Mouse (Mus musculus) neural tube, embryonic 14.5 days (tissue): Measurements from ENCODE around the gene Psmg3. TPM values are rescaled to one million over a fixed set of nuclear protein-coding genes. Genes with fewer than 3 reads are reported as not detected.

ENCODE experiments used
- ATAC-seq: fragments of 200-750 bp; cut with Nextera tagmentation; 2 replicates; pipeline ENCODE4 v1.8.0; 2017; ENCODE audit warnings: low read depth, mild to moderate bottlenecking, moderate TSS enrichment, moderate library complexity
- H3K27ac ChIP-seq: fragments of 300-500 bp; sonication (generic); 2 replicates; pipeline ENCODE4 v1.5.1; 2014; ENCODE audit warnings: low read depth, mild to moderate bottlenecking, control low read depth, low read length, moderate library complexity, mixed read lengths
- H3K27me3 ChIP-seq: fragments of 300-500 bp; sonication (generic); 2 replicates; pipeline ENCODE4 v1.6.1; 2014; ENCODE audit warnings: low read length; ENCODE audit not compliant: control insufficient read depth, insufficient read depth
- H3K36me3 ChIP-seq: fragments of 300-500 bp; sonication (generic); 2 replicates; pipeline ENCODE4 v1.6.1; 2014; ENCODE audit warnings: low read length, mixed read lengths; ENCODE audit not compliant: control insufficient read depth, insufficient read depth
- H3K4me1 ChIP-seq: fragments of 300-500 bp; sonication (generic); 2 replicates; pipeline ENCODE4 v1.6.1; 2014; ENCODE audit warnings: low read length; ENCODE audit not compliant: control insufficient read depth, insufficient read depth
- H3K4me2 ChIP-seq: fragments of 300-500 bp; sonication (generic); 2 replicates; pipeline ENCODE4 v1.6.1; 2014; ENCODE audit warnings: mild to moderate bottlenecking, low read depth, low read length, control low read depth
- H3K4me3 ChIP-seq: fragments of 300-500 bp; sonication (generic); 2 replicates; pipeline ENCODE4 v1.5.1; 2014; ENCODE audit warnings: low read depth, low read length, control low read depth, mixed read lengths
- H3K9ac ChIP-seq: fragments of 300-500 bp; sonication (generic); replicated peaks from 2 replicates; pipeline ENCODE4 v1.6.1; 2014; ENCODE audit warnings: low read depth, mild to moderate bottlenecking, control low read depth, low read length, mixed read lengths
- H3K9me3 ChIP-seq: fragments of 300-500 bp; sonication (generic); 2 replicates; pipeline ENCODE4 v1.6.1; 2016; ENCODE audit warnings: low read length; ENCODE audit not compliant: control insufficient read depth
- WGBS: fragments of 180-500 bp; shearing (Covaris S2); extraction: QIAGEN DNeasy Blood & Tissue Kit; methylation state at CpG from one replicate; pipeline ENCODE4 v1.1.7; 2014; 5-methylcytosine and 5-hydroxymethylcytosine counted together
- polyA plus RNA-seq: library from polyadenylated mRNA; unstranded; fragments of >200 nt; fragmentation: Nextera tagmentation; extraction: Ambion mirVana; gene quantifications from 2 replicates; pipeline ENCODE4 v1.2.1, GENCODE M21; 2014

Gene Psmg3
- polyA plus RNA-seq, 1 experiment from 2014 or later, result 71.1 TPM

- 55% methylated on average over 4 of the region's 4 CpGs for WGBS
- H3K4me3 ChIP-seq, result no peak overlapping the region
- H3K27ac ChIP-seq, result no peak overlapping the region
- no peak for ATAC-seq
- no peaks in the 10 kb centered on the region for H3K4me1 ChIP-seq
- H3K27me3 ChIP-seq, result no peaks in the 10 kb centered on the region
- no peak overlapping the region for H3K9ac ChIP-seq
- H3K4me2 ChIP-seq, result no peak overlapping the region
- no peaks in the 10 kb centered on the region for H3K36me3 ChIP-seq
- no peaks in the 10 kb centered on the region for H3K9me3 ChIP-seq
These were observed 17.3 kb downstream of the Psmg3 start for GRCm38 (mm10) chr5:139809397-139809796.

DNA sequence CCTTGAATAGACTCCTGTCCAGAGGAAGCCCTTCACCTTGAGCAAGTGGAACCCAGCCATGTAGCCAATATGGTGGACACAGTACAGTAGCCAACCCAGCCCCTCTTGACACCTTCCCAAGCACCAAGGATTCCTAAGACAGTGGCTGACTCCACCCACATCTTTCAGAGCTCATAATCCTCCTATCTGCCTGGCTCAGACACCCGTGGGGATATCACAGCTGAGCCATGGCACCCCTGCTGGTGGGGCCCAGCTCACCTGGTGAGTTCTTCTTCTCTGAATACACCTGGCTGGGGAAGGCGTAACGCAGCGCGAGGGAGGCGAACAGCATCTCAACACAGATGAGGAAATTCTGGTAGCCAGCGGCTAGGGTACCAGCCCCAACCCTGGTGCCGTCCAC, 20.8 kb downstream of the Psmg3 start:
- ATAC-seq, result no peak
- Histone ChIP-seq H3K36me3 (no peaks in the 10 kb centered on the region), H3K4me3 (no peak overlapping the region), H3K9me3 (no peaks in the 10 kb centered on the region), H3K27me3 (no peaks in the 10 kb centered on the region), H3K9ac (no peak overlapping the region), H3K4me2 (no peak overlapping the region), H3K27ac (no peak overlapping the region), H3K4me1 (peaks cover 3% of the 10 kb centered on the region; the same call in 1 of the 2 replicates)
- 90% methylated on average over 8 of the region's 8 CpGs for WGBS

DNA sequence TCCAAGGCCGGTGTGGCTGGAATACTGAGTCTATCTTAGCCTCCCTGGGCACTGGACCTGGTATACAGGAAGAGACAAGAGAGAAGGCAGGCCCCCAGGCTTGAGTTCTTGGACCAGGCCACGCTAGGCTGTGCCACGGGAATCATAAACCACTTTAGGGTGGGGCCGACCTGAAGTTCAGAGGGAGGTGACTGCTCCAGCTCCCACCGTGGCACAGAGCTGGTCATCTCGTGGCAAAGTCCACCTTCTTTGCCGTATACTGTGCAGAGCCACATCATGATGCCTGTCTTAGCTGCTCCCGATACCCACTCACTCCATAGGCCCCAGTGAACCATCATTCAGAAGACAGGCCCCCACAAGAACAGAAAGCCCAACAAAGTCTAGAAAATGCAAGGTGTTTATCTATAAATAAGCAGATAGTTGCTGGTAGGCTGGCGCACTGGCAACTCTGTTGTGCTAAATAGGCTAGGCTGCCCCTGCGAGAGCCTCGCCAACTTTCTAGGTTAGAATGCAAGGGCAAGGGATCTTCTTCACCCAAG, 22.0 kb downstream of the Psmg3 start:
- no peak for ATAC-seq
- no peak overlapping the region for H3K27ac ChIP-seq
- WGBS, result 91% methylated on average over 11 of the region's 11 CpGs

GRCm38 (mm10) chr5:139804107-139804551, 22.6 kb downstream of the Psmg3 start:
- H3K27me3 ChIP-seq, result no peaks in the 10 kb centered on the region
- no peak overlapping the region for H3K9ac ChIP-seq
- H3K4me2 ChIP-seq, result no peak overlapping the region
- no peak for ATAC-seq
- WGBS, result 13% methylated on average over 6 of the region's 6 CpGs
- peaks cover 5% of the 10 kb centered on the region for H3K4me1 ChIP-seq
- 0 out of 2 replicates have a peak, but pooled peaks cover 3% of the 10 kb centered on the region for H3K36me3 ChIP-seq
- no peak overlapping the region for H3K27ac ChIP-seq
- no peak overlapping the region for H3K4me3 ChIP-seq
- no peaks in the 10 kb centered on the region for H3K9me3 ChIP-seq

More for the DNA sequence above, 22.0 kb downstream of the Psmg3 start:
- no peak overlapping the region for H3K9ac ChIP-seq
- H3K27me3 ChIP-seq, result no peaks in the 10 kb centered on the region
- H3K4me1 ChIP-seq, result peaks cover 3% of the 10 kb centered on the region; the same call in 1 of the 2 replicates
- H3K36me3 ChIP-seq, result 0 out of 2 replicates have a peak, but pooled peaks cover 3% of the 10 kb centered on the region
- no peak overlapping the region for H3K4me3 ChIP-seq
- no peak overlapping the region for H3K4me2 ChIP-seq
- H3K9me3 ChIP-seq, result no peaks in the 10 kb centered on the region

DNA sequence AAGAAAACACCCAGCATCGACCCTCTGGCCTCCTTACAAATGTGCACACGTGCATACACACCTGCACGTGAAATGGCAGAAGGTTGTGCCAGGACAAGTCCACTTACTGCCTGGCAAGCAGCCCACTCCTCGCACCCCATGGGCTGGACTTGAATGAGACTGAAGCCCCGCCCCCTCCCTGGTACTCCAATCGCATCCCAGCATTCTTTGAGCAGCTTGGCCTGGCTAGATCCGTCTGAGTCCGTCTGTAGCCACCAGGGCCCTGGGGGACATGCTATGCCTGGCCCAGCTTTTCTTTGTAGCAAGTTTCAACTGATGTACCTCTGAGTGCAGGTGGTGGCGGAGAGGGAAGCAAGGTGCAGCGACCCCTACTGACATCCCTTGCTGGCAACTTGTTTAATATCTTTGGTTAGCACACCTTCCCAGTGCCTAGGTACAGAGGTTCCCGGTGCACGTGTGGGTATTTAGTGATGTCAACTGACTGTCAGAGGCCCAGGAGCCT, 23.0 kb downstream of the Psmg3 start:
- Histone ChIP-seq H3K9ac (no peak overlapping the region), H3K9me3 (no peaks in the 10 kb centered on the region), H3K36me3 (0 out of 2 replicates have a peak, but pooled peaks cover 3% of the 10 kb centered on the region), H3K27ac (no peak overlapping the region), H3K4me3 (no peak overlapping the region), H3K4me2 (no peak overlapping the region), H3K27me3 (no peaks in the 10 kb centered on the region), H3K4me1 (peaks cover 10% of the 10 kb centered on the region)
- WGBS, result 9% methylated on average over 12 of the region's 12 CpGs
- no peak for ATAC-seq

GRCm38 (mm10) chr5:139803165-139803564, 23.5 kb downstream of the Psmg3 start:
- Histone ChIP-seq H3K27me3 (no peaks in the 10 kb centered on the region), H3K4me2 (no peak overlapping the region), H3K9me3 (no peaks in the 10 kb centered on the region), H3K27ac (no peak overlapping the region), H3K4me1 (peaks cover 15% of the 10 kb centered on the region), H3K36me3 (0 out of 2 replicates have a peak, but pooled peaks cover 3% of the 10 kb centered on the region), H3K4me3 (no peak overlapping the region), H3K9ac (no peak overlapping the region)
- no peak for ATAC-seq
- 67% methylated on average over 8 of the region's 8 CpGs for WGBS

DNA sequence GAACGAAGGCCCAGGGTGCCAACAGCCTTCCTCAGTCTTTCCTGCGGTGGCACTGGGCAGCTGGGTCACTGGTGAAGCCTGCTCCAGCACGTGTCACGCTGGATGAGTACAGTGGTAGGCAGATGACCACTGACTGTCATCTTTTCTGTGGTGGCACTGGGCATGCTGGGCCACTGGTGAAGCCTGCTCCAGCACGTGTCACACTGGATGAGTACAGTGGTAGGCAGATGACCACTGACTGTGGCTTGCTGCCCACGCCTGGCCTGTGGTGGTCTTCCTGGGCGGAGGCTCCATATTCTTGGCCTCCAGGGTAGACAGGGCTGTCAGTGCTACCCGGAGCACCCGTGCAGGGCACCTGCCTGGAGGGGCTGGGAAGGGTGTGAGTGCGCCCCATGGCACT, 24.8 kb downstream of the Psmg3 start:
- WGBS, result 95% methylated on average over 10 of the region's 10 CpGs
- Histone ChIP-seq H3K4me2 (no peak overlapping the region), H3K4me3 (no peak overlapping the region), H3K36me3 (0 out of 2 replicates have a peak, but pooled peaks cover 3% of the 10 kb centered on the region), H3K27me3 (no peaks in the 10 kb centered on the region), H3K9ac (no peak overlapping the region), H3K27ac (no peak overlapping the region), H3K9me3 (no peaks in the 10 kb centered on the region), H3K4me1 (peaks cover 27% of the 10 kb centered on the region)
- ATAC-seq, result no peak

DNA sequence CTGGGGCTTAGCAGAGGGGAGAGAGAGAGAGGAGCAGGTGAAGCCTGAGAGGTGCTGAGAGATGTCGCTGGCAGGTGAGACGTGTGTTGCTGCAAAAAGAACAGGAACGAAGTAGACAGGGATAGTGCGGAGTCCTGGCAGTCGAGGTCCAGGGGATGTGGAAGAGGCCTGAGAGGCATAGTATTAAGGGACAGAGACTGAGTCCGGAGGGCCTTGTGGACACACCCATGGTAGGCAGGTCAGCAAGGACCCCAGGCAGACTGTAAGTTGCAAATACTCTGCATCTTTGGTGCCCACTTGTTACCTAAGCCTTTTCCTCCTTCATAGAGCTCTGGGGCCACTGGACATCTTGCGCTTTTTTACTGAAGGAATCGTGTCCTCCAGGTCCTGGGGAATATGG, 25.5 kb downstream of the Psmg3 start:
- H3K9ac ChIP-seq, result no peak overlapping the region
- no peak overlapping the region for H3K4me2 ChIP-seq
- H3K4me3 ChIP-seq, result no peak overlapping the region
- H3K4me1 ChIP-seq, result peaks cover 33% of the 10 kb centered on the region
- H3K36me3 ChIP-seq, result 0 out of 2 replicates have a peak, but pooled peaks cover 3% of the 10 kb centered on the region
- ATAC-seq, result no peak
- WGBS, result 97% methylated on average over 8 of the region's 8 CpGs
- no peaks in the 10 kb centered on the region for H3K27me3 ChIP-seq
- H3K9me3 ChIP-seq, result no peaks in the 10 kb centered on the region
- H3K27ac ChIP-seq, result no peak overlapping the region

DNA sequence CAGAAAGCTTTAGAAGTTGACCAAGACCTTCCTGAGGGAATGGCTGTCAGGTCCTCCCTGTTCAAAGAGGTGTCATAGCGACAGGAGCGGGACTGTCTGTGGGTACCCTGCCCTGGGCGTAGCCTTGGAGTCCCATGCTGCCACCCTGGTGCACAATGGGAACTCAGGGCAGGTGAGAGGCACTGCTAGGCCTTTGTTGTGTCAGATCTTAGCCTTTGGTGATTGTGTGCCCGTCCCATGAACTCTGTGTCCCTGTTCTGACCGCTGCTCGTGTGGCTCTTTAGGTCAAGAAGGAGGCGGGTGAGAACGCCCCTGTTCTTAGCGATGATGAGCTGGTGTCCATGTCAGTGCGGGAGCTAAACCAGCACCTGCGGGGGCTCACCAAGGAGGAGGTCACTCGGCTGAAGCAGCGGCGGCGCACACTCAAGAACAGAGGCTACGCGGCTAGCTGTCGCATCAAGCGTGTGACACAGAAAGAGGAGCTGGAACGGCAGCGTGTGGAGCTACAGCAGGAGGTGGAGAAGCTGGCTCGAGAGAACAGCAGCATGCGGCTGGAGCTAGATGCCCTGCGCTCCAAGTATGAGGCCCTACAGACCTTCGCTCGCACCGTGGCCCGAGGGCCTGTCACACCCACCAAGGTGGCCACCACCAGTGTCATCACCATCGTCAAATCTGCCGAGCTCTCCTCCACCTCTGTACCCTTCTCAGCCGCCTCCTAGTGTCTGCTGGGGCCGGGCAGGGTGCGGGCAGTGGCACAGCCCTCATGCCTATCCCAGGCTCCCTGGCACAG, 26.7 kb downstream of the Psmg3 start:
- H3K4me3 ChIP-seq, result no peak overlapping the region
- no peak overlapping the region for H3K4me2 ChIP-seq
- whole genome bisulfite sequencing, result 93% methylated on average over 33 of the region's 33 CpGs

More for the DNA sequence above, 26.7 kb downstream of the Psmg3 start:
- H3K36me3 ChIP-seq, result 0 out of 2 replicates have a peak, but pooled peaks cover 3% of the 10 kb centered on the region
- H3K9ac ChIP-seq, result no peak overlapping the region
- H3K9me3 ChIP-seq, result no peaks in the 10 kb centered on the region
- peaks cover 38% of the 10 kb centered on the region for H3K4me1 ChIP-seq
- H3K27me3 ChIP-seq, result no peaks in the 10 kb centered on the region
- H3K27ac ChIP-seq, result no peak overlapping the region
- no peak for ATAC-seq
